Mouse (Mus musculus): ENCODE data around the gene Golt1a.
"Not testable (repeated sequence)": the region's sequence is repeated elsewhere in the genome, so short reads cannot be mapped to it uniquely, and the experiment has no call there.

Golt1a gene

GRCm38 (mm10) chr1:133302540-133302939 lies 7.1 kb upstream of the Golt1a start:
- DNase-seq (ENCODE audit: low read depth, low spot score), result no peak

- peak; percentile 64 for DNase-seq (ENCODE audit: low read depth, low spot score)
Observed at GRCm38 (mm10) chr1:133306842-133307241, 2.8 kb upstream of the Golt1a start.

- peak; percentile 69 for DNase-seq (ENCODE audit: low read depth, low spot score)
Observed at GRCm38 (mm10) chr1:133307318-133307717, 2.3 kb upstream of the Golt1a start.

- no peak for DNase-seq (ENCODE audit: low read depth, low spot score)
Observed at GRCm38 (mm10) chr1:133311240-133311639, 1.6 kb downstream of the Golt1a start.

- no peak for DNase-seq (ENCODE audit: low read depth, low spot score)
Observed at GRCm38 (mm10) chr1:133311946-133312345, 2.3 kb downstream of the Golt1a start.

- peak; percentile 59 for DNase-seq (ENCODE audit: low read depth, low spot score)
Observed at GRCm38 (mm10) chr1:133314364-133314763, 4.8 kb downstream of the Golt1a start.

DNA sequence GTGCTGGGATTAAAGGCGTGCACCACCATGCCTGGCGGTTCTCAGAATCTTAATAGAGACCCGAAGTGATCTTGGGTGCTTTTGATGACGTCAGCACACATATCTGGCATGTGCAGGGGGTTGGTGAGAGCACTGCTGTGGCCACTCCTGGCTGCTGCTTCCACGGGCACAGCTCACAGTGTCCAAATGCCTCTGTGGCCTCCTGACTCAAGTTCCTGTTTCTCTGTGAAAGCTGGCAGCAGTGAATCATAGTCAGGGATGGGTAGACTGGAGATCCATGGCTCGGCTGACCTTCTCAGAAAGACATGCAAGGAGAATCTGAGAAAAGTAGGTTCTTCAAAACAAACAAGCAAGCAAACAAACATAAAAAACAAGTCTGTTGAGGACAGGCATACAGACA lies 6.2 kb downstream of the Golt1a start:
- DNase-seq (ENCODE audit: low read depth, low spot score), result no peak

DNA sequence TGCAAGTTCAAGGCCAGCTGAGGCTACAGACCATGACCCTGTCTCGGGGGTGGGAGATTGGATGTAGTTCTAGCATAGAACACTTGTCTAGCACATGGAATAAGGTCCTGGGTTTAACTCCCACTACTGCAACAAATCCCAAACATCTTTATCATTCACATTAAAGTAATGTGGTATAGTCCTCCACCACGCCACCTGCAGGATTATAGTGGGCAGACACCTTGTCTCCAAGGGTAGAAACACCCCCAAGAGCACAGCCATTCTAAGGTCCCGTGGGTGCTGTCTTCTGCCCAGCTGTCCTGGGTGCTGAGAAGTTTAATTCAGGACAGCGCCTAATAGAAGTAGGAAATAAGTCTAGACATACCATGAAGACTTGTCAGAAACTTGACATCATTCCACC lies 7.0 kb downstream of the Golt1a start:
- no peak for DNase-seq (ENCODE audit: low read depth, low spot score)

GRCm38 (mm10) chr1:133317149-133317548 lies 7.5 kb downstream of the Golt1a start:
- DNase-seq (ENCODE audit: low read depth, low spot score), result no peak

- DNase-seq (ENCODE audit: low read depth, low spot score), result no peak
Observed at GRCm38 (mm10) chr1:133321267-133321925, 11.8 kb downstream of the Golt1a start, which contains the start of gene Kiss1. TSS of gene Kiss1 (plus strand) at chr1:133321875.

DNA sequence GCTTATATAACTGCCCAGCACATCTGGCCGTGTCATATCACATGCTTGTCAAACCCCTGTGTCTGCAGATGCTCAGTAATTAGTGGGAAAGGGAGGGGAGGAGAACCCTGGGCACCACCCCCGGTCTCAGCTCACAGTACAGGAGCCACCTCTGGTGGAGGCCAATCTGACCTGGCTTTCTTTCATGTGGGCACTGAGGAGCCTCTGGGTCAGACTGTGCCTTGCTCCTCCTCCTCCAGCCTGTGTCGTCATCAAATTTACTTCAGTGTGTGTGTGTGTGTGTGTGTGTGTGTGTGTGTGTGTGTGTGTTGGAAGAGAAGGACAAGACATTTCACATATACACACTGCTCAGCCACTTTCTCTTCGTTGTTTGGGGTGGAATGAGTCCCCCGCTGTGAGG lies 13.7 kb downstream of the Golt1a start:
- no peak for DNase-seq (ENCODE audit: low read depth, low spot score)

DNA sequence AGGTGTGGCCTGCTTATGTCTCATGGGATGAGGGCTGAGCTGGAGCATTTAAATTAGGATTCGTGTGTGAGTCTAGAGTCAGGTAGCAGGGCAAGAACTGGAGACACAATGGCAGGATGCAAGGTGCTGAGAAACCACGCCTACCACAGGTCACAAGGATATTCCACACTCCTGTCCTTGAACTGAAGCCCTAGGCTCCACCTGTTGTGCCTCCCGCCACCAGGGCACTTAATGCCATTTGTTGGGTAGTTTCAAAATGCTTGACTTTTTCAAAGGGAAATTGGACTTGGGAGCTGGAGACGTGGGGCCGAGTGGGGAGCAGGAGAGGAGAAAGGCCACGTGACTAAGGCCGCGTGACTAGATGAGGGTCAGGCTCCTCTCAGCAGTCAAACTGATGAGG lies 16.4 kb downstream of the Golt1a start:
- no peak for DNase-seq (ENCODE audit: low read depth, low spot score)

DNA sequence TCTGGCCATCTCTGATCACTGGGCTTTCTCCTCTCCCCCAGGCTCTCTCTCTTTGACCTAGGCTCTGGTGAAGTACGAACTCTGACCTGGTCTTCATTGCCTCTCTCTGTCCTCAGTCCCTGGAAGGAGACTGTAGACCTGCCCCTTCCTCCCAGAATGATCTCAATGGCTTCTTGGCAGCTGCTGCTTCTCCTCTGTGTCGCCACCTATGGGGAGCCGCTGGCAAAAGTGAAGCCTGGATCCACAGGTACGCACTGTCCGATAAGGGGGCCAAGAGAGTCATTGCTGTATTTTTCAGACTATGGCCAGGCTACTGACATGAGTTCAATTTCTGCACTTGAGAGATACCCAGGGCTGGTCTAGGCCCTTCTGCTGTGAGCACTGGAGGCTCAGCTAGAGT lies 17.5 kb downstream of the Golt1a start:
- DNase-seq (ENCODE audit: low read depth, low spot score), result no peak

DNA sequence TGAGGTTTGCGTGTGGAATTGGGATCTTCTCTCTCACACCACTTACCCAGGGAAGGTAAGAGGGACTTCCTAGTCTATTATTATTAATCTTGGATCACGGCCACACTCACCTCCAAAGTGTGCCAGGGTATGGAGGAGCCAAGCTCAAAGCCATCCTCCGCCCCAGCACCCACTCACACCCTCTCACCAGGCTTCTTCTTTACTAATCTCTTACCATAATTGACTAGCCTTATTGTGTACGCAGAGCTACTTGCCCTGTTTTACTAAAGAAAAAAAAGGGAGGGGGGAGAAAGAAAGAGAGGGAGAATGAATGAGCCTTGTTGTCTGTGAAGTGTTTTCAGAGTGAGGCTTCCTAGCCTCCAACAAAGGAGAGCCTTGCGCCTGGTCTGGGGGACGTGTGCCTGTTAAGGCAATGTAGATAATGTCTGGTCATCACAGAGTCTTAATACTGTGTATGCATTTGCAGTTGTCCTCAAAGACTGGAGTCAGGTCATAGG lies 18.7 kb downstream of the Golt1a start:
- no peak for DNase-seq (ENCODE audit: low read depth, low spot score)

DNA sequence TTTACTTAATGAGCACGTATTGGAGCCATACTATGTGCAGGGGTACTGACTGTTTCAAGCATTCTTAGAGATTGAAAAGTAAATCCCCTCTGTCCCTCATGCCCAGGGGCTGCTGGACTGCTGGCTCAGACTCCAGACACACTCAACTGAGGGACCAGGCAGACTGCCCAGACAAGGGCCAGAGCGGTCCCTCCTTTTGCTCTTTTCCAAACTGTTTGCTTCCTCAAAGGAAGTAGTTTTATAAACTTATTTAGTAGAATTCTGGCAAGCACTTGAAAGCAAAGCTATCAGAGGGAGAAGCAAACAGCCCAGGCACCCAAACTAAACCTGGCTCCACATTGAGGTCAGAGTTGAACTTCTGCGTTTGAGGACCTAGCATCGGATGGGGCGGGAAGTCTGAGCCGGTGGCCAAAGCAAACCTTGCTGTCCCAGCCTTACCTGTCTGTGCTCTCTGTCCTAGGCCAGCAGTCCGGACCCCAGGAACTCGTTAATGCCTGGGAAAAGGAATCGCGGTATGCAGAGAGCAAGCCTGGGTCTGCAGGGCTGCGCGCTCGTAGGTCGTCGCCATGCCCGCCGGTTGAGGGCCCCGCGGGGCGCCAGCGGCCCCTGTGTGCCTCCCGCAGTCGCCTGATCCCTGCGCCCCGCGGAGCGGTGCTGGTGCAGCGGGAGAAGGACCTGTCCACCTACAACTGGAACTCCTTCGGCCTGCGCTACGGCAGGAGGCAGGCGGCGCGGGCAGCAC lies 19.5 kb downstream of the Golt1a start:
- DNase-seq (ENCODE audit: low read depth, low spot score), result no peak

DNA sequence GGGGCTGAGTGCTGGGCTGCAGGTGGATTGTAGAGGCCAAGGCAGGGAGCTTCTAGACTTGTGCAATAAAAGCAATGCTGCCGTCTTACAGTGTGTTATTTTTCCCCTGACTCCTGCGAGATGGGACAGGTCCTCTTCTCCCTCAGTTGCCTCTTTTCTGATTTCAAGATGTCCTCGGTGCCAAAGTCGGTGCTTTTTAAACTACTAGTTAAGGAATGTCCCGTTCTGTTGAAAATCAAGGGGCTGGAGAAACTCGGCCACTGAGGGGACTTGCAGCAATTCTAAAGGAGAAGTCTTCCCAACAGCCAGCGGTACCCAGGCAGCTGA lies 20.0 kb downstream of the Golt1a start:
- DNase-seq (ENCODE audit: low read depth, low spot score), result no peak

DNA sequence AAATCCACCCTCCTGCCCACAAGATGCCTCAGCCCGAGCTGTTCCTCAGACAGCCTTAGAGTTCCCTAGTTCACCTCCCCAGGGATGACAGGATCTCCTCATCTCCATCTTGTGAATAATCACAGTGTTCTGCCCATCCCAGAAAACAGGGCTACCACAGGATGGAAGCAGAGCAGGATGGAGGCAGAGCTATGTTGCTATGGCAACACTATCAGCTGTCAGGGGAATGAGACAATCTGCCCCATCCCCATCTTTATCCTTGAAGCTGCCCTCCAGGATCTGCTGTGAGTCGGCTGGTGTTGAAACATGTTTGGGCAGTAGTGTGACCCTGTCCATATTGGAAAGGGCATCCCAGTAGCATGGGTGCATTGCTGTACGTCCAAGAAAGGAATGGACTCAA lies 21.5 kb downstream of the Golt1a start:
- no peak for DNase-seq (ENCODE audit: low read depth, low spot score)

GRCm38 (mm10) chr1:133332656-133333430 lies 23.2 kb downstream of the Golt1a start:
- DNase-seq (ENCODE audit: low read depth, low spot score), result no peak

- DNase-seq (ENCODE audit: low read depth, low spot score), result no peak
Observed at GRCm38 (mm10) chr1:133333937-133334336, 24.3 kb downstream of the Golt1a start.

GRCm38 (mm10) chr1:133340403-133340802 lies 30.8 kb downstream of the Golt1a start:
- DNase-seq (ENCODE audit: low read depth, low spot score), result not testable (repeated sequence)

DNA sequence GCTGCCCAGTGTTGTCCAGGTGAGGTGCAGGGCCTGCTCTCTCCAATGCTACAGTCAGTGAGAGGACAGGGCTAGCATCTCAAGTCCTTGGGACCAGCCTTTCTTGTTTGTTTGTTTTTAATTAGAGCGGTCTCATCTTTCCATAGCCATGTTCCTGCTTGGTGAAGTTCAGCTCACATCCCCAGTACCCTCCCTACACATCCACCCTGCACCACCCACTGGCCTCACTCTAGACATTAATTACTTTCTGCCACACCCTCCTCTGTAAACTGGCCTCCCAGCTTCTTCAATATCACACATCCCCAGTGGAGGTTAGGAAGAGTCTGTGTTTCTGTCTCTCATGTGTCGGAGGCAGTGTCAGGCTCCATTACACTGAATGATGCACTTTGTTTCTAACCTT lies 34.8 kb downstream of the Golt1a start:
- DNase-seq (ENCODE audit: low read depth, low spot score), result no peak

DNA sequence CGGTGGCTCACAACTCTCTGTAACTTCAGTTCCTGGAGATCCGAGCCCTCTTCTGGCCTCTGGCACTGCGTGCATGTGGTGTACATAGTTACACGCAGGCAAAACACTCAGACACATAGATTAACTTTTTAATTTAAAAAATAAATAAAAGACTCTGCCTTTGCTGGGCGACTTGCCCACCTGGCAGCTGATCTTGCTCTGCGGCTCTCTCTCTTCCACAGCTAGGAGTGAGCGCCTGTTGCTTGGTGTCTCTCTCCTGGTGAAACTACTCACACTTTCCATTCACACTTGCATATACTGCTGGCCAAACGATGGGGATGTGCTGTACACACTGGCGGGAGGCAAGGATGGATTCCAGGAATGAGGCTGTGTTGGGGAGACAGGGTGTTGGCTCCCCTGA lies 36.9 kb downstream of the Golt1a start:
- no peak for DNase-seq (ENCODE audit: low read depth, low spot score)
